Mouse (Mus musculus) kidney, postnatal 0 days (tissue): Measurements from ENCODE around the gene Vipas39. TPM values are rescaled to one million over a fixed set of nuclear protein-coding genes. Genes with fewer than 3 reads are reported as not detected.
"Not testable (repeated sequence)": the region's sequence is repeated elsewhere in the genome, so short reads cannot be mapped to it uniquely, and the experiment has no call there.

Experiments used
- ATAC-seq: fragments of 200-750 bp; cut with Nextera tagmentation; replicated peaks from 2 replicates; pipeline ENCODE4 v1.8.0; 2017; ENCODE audit warnings: low read depth, moderate number of reproducible peaks, moderate TSS enrichment, moderate library complexity; ENCODE audit not compliant: low FRiP score
- DNase-seq: peaks from one replicate; pipeline ENCODE4 v3.0.0-alpha.2; 2016; ENCODE audit warnings: low spot score
- H3K27ac ChIP-seq: fragments of 300-500 bp; sonication (generic); 2 replicates; pipeline ENCODE4 v1.5.1; 2014; ENCODE audit warnings: mild to moderate bottlenecking
- H3K27me3 ChIP-seq: fragments of 300-500 bp; sonication (generic); 2 replicates; pipeline ENCODE4 v1.6.1; 2014; ENCODE audit warnings: low read length, mixed read lengths; ENCODE audit not compliant: insufficient read depth
- H3K36me3 ChIP-seq: fragments of 300-500 bp; sonication (generic); 2 replicates; pipeline ENCODE4 v1.6.1; 2014; ENCODE audit warnings: low read length, mixed read lengths; ENCODE audit not compliant: insufficient read depth
- H3K4me1 ChIP-seq: fragments of 300-500 bp; sonication (generic); replicated peaks from 2 replicates; pipeline ENCODE4 v1.6.1; 2014; ENCODE audit warnings: antibody characterized with exemption, low read length, mixed read lengths; ENCODE audit not compliant: insufficient read depth
- H3K4me2 ChIP-seq: fragments of 300-500 bp; sonication (generic); 2 replicates; pipeline ENCODE4 v1.6.1; 2014; ENCODE audit warnings: mild to moderate bottlenecking, low read length, moderate library complexity, mixed read lengths
- H3K4me3 ChIP-seq: fragments of 300-500 bp; sonication (generic); replicated peaks from 2 replicates; pipeline ENCODE4 v1.5.1; 2014; ENCODE audit warnings: low read depth, low read length
- H3K9ac ChIP-seq: fragments of 300-500 bp; sonication (generic); 2 replicates; pipeline ENCODE4 v1.6.1; 2014; ENCODE audit warnings: low read depth, low read length
- H3K9me3 ChIP-seq: fragments of 300-500 bp; sonication (generic); replicated peaks from 2 replicates; pipeline ENCODE4 v1.6.1; 2016; ENCODE audit warnings: low read length, inconsistent platforms, mixed read lengths
- CTCF ChIP-seq: IDR thresholded peaks from 2 replicates; pipeline ENCODE4 v1.5.1; 2016; ENCODE audit warnings: antibody characterized with exemption, low read depth, mild to moderate bottlenecking, moderate library complexity
- WGBS: fragments of 180-500 bp; shearing (Covaris S2); extraction: QIAGEN DNeasy Blood & Tissue Kit; methylation state at CpG from one replicate; pipeline ENCODE4 v1.1.7; 2014; 5-methylcytosine and 5-hydroxymethylcytosine counted together
- polyA plus RNA-seq: library from polyadenylated mRNA; unstranded; fragments of >200 nt; fragmentation: Nextera tagmentation; extraction: Ambion mirVana; gene quantifications from 2 replicates; pipeline ENCODE4 v1.2.1, GENCODE M21; 2015

Vipas39 gene
- polyA plus RNA-seq, 1 experiment from 2014 or later = 38.1 TPM

DNA sequence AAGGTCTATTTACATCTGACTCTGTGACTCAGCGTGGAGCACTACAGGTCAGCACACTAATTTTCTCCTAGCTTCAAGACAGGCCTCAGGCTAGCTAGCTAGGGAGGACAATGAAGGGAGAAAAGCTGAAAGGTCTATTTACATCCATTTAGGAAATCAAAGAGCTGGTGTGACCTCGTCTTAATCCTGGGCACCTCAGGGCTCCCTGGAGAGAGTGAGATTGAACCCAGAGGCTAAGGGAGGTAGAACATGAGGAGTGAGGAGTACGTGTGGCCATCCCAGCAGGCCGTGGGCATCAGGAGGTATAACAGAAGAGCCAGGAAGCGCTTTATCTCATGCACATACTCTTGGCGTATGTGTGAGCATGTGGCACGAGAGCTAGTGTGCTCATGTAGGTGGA is 17.6 kb upstream of the Vipas39 start:
- ATAC-seq (no peak), DNase-seq (no peak)
- Histone ChIP-seq H3K9me3 (no peaks in the 10 kb centered on the region), H3K36me3 (no peaks in the 10 kb centered on the region), H3K27ac (no peak overlapping the region), H3K9ac (no peak overlapping the region), H3K27me3 (no peaks in the 10 kb centered on the region), H3K4me1 (peaks cover 10% of the 10 kb centered on the region; the same call in 1 of the 2 replicates), H3K4me3 (no peak overlapping the region), H3K4me2 (no peak overlapping the region)
- 77% methylated on average over 7 of the region's 7 CpGs for WGBS
- TF ChIP-seq CTCF = no peak

DNA sequence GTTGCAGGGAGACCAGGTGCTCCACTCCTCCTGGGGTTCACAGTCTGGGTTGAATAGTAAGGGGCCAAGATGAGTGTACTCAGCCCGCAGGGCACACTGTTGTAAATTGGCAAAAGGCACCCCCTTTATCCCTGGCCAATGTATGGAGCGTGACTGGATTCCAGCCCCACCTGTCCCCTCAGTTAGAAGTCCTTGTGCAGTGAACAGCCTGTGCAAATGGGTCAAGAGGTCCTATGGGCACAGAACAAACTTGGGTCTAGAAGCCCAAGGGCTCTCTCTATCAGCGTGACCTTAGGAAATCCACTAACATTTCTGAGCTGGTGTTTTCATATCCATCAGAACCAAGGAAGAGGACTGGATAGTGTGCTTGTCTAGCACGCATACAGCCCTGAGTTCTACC is 16.7 kb upstream of the Vipas39 start:
- Histone ChIP-seq H3K4me2 (no peak overlapping the region), H3K9ac (no peak overlapping the region), H3K9me3 (no peaks in the 10 kb centered on the region), H3K4me3 (no peak overlapping the region), H3K36me3 (no peaks in the 10 kb centered on the region), H3K27ac (no peak overlapping the region), H3K27me3 (no peaks in the 10 kb centered on the region), H3K4me1 (peaks cover 10% of the 10 kb centered on the region; the same call in 1 of the 2 replicates)
- TF ChIP-seq CTCF = no peak
- DNase-seq = no peak
- ATAC-seq = no peak
- 97% methylated on average over 4 of the region's 4 CpGs for WGBS

DNA sequence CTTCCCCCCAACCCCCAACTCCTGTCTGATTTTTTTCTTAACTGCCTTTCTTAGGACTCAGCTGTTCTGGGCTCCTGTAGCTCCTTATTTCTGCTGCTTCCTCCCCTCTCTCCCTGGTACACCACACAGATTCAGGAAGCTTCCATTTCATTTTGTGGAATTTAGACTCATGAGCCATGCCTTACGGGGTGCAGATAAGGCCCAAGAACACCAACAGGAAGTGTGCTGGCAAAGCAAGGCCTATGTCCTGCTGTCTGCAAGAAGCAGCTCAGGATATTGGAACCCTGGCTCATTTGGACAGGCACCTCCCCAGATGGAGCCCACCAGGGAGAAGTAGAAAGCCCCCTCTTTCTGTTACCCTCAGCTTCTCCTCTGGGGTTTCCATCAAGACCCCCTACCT is 15.7 kb upstream of the Vipas39 start:
- Histone ChIP-seq H3K9ac (no peak overlapping the region), H3K4me1 (peaks cover 10% of the 10 kb centered on the region; the same call in 1 of the 2 replicates), H3K4me3 (no peak overlapping the region), H3K9me3 (no peaks in the 10 kb centered on the region), H3K27me3 (no peaks in the 10 kb centered on the region), H3K36me3 (0 out of 2 replicates have a peak, but pooled peaks cover under 1% of the 10 kb centered on the region), H3K4me2 (no peak overlapping the region), H3K27ac (no peak overlapping the region)
- WGBS = 79% methylated on average over 1 of the region's 1 CpGs
- DNase-seq (no peak), ATAC-seq (no peak)
- no peak for TF ChIP-seq CTCF

DNA sequence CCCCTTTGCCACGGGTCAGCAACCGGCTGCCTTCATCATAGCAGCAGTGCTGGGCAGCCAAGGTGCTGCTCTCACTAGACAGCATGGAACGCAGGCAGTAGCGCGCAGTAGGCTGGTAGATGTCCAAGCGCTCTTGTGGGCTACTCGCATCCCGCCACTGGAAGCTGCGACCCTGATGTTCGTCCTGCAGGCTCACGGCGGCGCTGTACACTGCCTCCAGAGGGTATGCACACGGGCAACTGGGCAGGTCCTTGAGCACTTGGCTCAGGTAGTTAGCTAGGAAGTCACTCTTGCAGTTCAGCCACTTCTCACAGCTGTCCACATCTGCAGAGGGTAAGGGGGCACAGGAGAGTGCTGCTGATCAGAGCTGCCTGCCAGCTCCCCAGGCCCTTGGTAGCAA is 13.8 kb upstream of the Vipas39 start:
- DNase-seq (no peak), ATAC-seq (0 out of 2 replicates have a peak, but pooled peaks have one; percentile 1)
- Histone ChIP-seq H3K36me3 (0 out of 2 replicates have a peak, but pooled peaks cover 10% of the 10 kb centered on the region), H3K27ac (no peak overlapping the region), H3K9me3 (no peaks in the 10 kb centered on the region), H3K4me2 (no peak overlapping the region), H3K27me3 (no peaks in the 10 kb centered on the region), H3K4me1 (peaks cover 10% of the 10 kb centered on the region; the same call in 1 of the 2 replicates), H3K9ac (no peak overlapping the region), H3K4me3 (no peak overlapping the region)
- 46% methylated on average over 14 of the region's 14 CpGs for WGBS
- peak; percentile 34; the same call in 1 of the 2 replicates for TF ChIP-seq CTCF

DNA sequence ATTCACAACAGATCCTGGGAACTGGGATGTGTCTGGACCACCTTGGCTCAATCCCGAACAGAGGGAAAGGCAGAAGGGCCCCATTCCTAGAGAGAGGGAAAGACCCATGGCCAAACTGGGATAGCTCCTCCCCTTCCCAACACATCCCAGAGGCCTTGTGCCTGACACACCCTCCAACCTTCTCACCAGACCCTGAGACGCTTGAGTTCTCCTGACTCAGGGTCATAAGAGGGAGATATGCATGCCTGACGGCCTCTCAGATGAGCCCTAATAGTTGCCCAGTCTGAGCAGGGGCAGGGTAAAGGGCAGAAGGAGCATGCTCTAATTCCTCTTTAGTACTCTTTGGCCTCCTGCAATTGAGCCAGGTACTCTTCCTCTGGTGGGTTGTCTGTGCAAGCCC is 13.3 kb upstream of the Vipas39 start:
- no peak overlapping the region for H3K27ac ChIP-seq
- ATAC-seq = peak; percentile 43
- no peak for DNase-seq
- H3K4me3 ChIP-seq = no peak overlapping the region
- H3K36me3 ChIP-seq = 0 out of 2 replicates have a peak, but pooled peaks cover 10% of the 10 kb centered on the region
- TF ChIP-seq CTCF = no peak
- H3K9me3 ChIP-seq = no peaks in the 10 kb centered on the region
- 27% methylated on average over 3 of the region's 3 CpGs for WGBS
- H3K27me3 ChIP-seq = no peaks in the 10 kb centered on the region
- H3K9ac ChIP-seq = no peak overlapping the region
- H3K4me2 ChIP-seq = no peak overlapping the region
- H3K4me1 ChIP-seq = peaks cover 10% of the 10 kb centered on the region; the same call in 1 of the 2 replicates

DNA sequence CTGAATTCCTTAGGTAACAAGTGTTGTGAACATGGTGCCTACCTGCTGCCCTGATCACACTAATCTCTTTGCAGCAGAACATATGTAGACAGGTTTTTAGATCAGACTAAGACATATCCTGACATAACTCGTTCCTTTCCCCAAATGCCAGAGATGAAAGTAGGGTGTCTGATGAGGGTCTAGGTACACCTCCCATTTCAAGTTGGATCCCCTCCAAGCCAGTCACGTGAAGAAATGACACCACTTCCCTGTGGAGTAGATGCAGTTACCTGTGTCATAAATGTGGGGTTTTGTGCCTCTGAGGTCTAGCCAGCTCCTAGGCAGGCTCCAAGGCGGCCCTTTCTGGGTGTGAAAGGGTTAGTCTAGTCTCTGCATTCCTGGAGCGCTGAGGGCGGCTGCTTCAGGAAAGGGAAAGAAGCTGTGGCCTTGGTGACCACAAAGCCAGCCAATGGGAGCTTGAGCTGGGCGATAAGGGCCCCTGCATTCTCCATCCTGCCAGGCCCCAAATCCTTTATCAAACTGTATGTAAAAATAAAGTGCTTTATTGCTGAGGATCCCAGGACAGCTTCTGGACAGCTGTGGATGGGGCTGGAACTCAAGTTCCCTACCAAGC is 12.2 kb upstream of the Vipas39 start:
- Histone ChIP-seq H3K36me3 (peaks cover 13% of the 10 kb centered on the region; the same call in 1 of the 2 replicates), H3K9me3 (no peaks in the 10 kb centered on the region), H3K27ac (no peak overlapping the region), H3K9ac (no peak overlapping the region), H3K27me3 (no peaks in the 10 kb centered on the region), H3K4me2 (no peak overlapping the region), H3K4me3 (no peak overlapping the region), H3K4me1 (peaks cover 10% of the 10 kb centered on the region; the same call in 1 of the 2 replicates)
- no peak for ATAC-seq
- WGBS = 19% methylated on average over 6 of the region's 6 CpGs
- DNase-seq = peak; percentile 51
- no peak for TF ChIP-seq CTCF

DNA sequence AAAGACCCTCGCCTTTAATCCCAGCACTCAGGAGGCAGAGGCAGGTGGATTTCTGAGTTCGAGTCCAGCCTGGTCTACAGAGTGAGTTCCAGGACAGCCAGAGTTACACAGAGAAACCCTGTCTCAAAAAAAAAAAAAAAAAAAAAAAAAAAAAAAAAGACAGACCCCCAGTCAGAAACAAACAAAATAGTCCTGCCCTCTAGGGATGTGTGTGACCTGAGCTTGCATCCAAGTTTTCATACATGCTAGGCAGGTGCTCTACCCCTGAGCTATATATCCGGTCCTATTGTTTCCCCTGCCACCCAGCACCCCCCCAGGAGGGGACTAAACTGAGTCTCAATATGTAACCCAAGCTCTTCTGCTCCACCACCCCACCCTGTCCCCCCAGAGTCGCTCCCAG is 11.2 kb upstream of the Vipas39 start:
- not testable (repeated sequence) for H3K9me3 ChIP-seq, H3K4me3 ChIP-seq, H3K27me3 ChIP-seq, H3K4me2 ChIP-seq, H3K4me1 ChIP-seq, H3K27ac ChIP-seq, DNase-seq, H3K9ac ChIP-seq, ATAC-seq
- WGBS = 81% methylated on average over 4 of the region's 4 CpGs
- peaks cover 23% of the 10 kb centered on the region; the same call in 1 of the 2 replicates for H3K36me3 ChIP-seq
